Mouse (Mus musculus): ENCODE data around the gene Rassf5. TPM values are rescaled to one million over a fixed set of nuclear protein-coding genes. Genes with fewer than 3 reads are reported as not detected.
"Not testable (repeated sequence)": the region's sequence is repeated elsewhere in the genome, so short reads cannot be mapped to it uniquely, and the experiment has no call there.

Rassf5 gene
- polyA plus RNA-seq, 1 experiment from 2014 or later: 2.6 TPM

- ATAC-seq (ENCODE audit: low read depth): no peak
- peaks cover 92% of the 10 kb centered on the region for H3K36me3 ChIP-seq
- no peaks in the 10 kb centered on the region for H3K27me3 ChIP-seq
- no peak overlapping the region for H3K9ac ChIP-seq
- H3K4me3 ChIP-seq: no peak overlapping the region
- WGBS: 87% methylated on average over 6 of the region's 6 CpGs
- H3K4me2 ChIP-seq: no peak overlapping the region
- no peaks in the 10 kb centered on the region for H3K9me3 ChIP-seq
- H3K4me1 ChIP-seq (replicated peaks): no peaks in the 10 kb centered on the region
- no peak overlapping the region for H3K27ac ChIP-seq (replicated peaks)
These were observed 80.6 kb downstream of the Rassf5 start for GRCm38 (mm10) chr1:131164427-131164826.

- no peak for ATAC-seq (ENCODE audit: low read depth)
- Histone ChIP-seq H3K4me1 (replicated peaks) (no peaks in the 10 kb centered on the region), H3K4me2 (no peak overlapping the region), H3K27ac (replicated peaks) (no peak overlapping the region), H3K4me3 (no peak overlapping the region), H3K9me3 (no peaks in the 10 kb centered on the region), H3K27me3 (no peaks in the 10 kb centered on the region), H3K36me3 (peaks cover 72% of the 10 kb centered on the region), H3K9ac (no peak overlapping the region)
- 83% methylated on average over 11 of the region's 11 CpGs for WGBS
These were observed 84.0 kb downstream of the Rassf5 start for GRCm38 (mm10) chr1:131161091-131161490.

GRCm38 (mm10) chr1:131159573-131160327 is 85.3 kb downstream of the Rassf5 start:
- H3K4me3 ChIP-seq; H3K4me1 ChIP-seq (replicated peaks); H3K4me2 ChIP-seq; H3K27me3 ChIP-seq; H3K9ac ChIP-seq; H3K27ac ChIP-seq (replicated peaks); H3K9me3 ChIP-seq: not testable (repeated sequence)
- peaks cover 61% of the 10 kb centered on the region for H3K36me3 ChIP-seq
- peak; percentile 15; the same call in 1 of the 2 replicates for ATAC-seq (ENCODE audit: low read depth)
- 91% methylated on average over 3 of the region's 3 CpGs for WGBS

GRCm38 (mm10) chr1:131155456-131155855 is 89.6 kb downstream of the Rassf5 start:
- Histone ChIP-seq H3K36me3 (peaks cover 24% of the 10 kb centered on the region), H3K4me3 (no peak overlapping the region), H3K9ac (no peak overlapping the region), H3K4me1 (replicated peaks) (peaks cover 14% of the 10 kb centered on the region), H3K9me3 (no peaks in the 10 kb centered on the region), H3K27me3 (peaks cover 6% of the 10 kb centered on the region; the same call in 1 of the 2 replicates), H3K4me2 (no peak overlapping the region), H3K27ac (replicated peaks) (no peak overlapping the region)
- ATAC-seq (ENCODE audit: low read depth): no peak
- 43% methylated on average over 2 of the region's 2 CpGs for WGBS

GRCm38 (mm10) chr1:131153018-131153629 is 91.9 kb downstream of the Rassf5 start, which contains the start of gene Eif2d:
Gene Eif2d, plus strand, starts transcription at chr1:131153181.
- Histone ChIP-seq H3K4me2 (peak within 1 kb of the TSS; percentile 88), H3K27me3 (peaks cover 6% of the 10 kb centered on the region; the same call in 1 of the 2 replicates), H3K9me3 (no peaks in the 10 kb centered on the region), H3K4me3 (peak within 1 kb of the TSS; percentile 71), H3K4me1 (replicated peaks) (peaks cover 14% of the 10 kb centered on the region), H3K36me3 (peaks cover 5% of the 10 kb centered on the region), H3K9ac (peak within 1 kb of the TSS; percentile 82), H3K27ac (replicated peaks) (peak within 1 kb of the TSS; percentile 38; the same call in 1 of the 2 replicates)
- under 1% methylated on average over 27 of the region's 27 CpGs for WGBS
- peak; percentile 98 for ATAC-seq (ENCODE audit: low read depth)

GRCm38 (mm10) chr1:131149496-131149895 is 95.6 kb downstream of the Rassf5 start:
- no peak for ATAC-seq (ENCODE audit: low read depth)
- Histone ChIP-seq H3K4me2 (no peak overlapping the region), H3K4me3 (no peak overlapping the region), H3K9me3 (no peaks in the 10 kb centered on the region), H3K4me1 (replicated peaks) (peaks cover 11% of the 10 kb centered on the region), H3K36me3 (no peaks in the 10 kb centered on the region), H3K27me3 (peaks cover 6% of the 10 kb centered on the region; the same call in 1 of the 2 replicates), H3K9ac (no peak overlapping the region), H3K27ac (replicated peaks) (no peak overlapping the region)
- WGBS: 63% methylated on average over 1 of the region's 1 CpGs

- Histone ChIP-seq H3K36me3 (no peaks in the 10 kb centered on the region), H3K4me2 (no peak overlapping the region), H3K4me3 (no peak overlapping the region), H3K4me1 (replicated peaks) (no peaks in the 10 kb centered on the region), H3K27me3 (peaks cover 2% of the 10 kb centered on the region; the same call in 1 of the 2 replicates), H3K9me3 (no peaks in the 10 kb centered on the region), H3K9ac (no peak overlapping the region), H3K27ac (replicated peaks) (no peak overlapping the region)
- WGBS: 86% methylated on average over 3 of the region's 3 CpGs
- no peak for ATAC-seq (ENCODE audit: low read depth)
These were observed 98.9 kb downstream of the Rassf5 start for GRCm38 (mm10) chr1:131146181-131146614.

- H3K4me2 ChIP-seq; H3K4me3 ChIP-seq; ATAC-seq (ENCODE audit: low read depth); H3K27me3 ChIP-seq; H3K9me3 ChIP-seq; H3K4me1 ChIP-seq (replicated peaks); H3K27ac ChIP-seq (replicated peaks); H3K9ac ChIP-seq; H3K36me3 ChIP-seq: not testable (repeated sequence)
- WGBS: 85% methylated on average over 3 of the region's 3 CpGs
These were observed 99.8 kb downstream of the Rassf5 start for GRCm38 (mm10) chr1:131145222-131145621.

- Histone ChIP-seq H3K27me3 (no peaks in the 10 kb centered on the region), H3K9me3 (no peaks in the 10 kb centered on the region), H3K4me2 (no peak overlapping the region), H3K27ac (replicated peaks) (no peak overlapping the region), H3K9ac (no peak overlapping the region), H3K4me1 (replicated peaks) (peaks cover 9% of the 10 kb centered on the region; the same call in 1 of the 2 replicates), H3K4me3 (no peak overlapping the region), H3K36me3 (no peaks in the 10 kb centered on the region)
- ATAC-seq (ENCODE audit: low read depth): no peak
- 90% methylated on average over 1 of the region's 1 CpGs for WGBS
These were observed 102.6 kb downstream of the Rassf5 start for GRCm38 (mm10) chr1:131142472-131142871.

GRCm38 (mm10) chr1:131141449-131141848 is 103.6 kb downstream of the Rassf5 start:
- H3K9me3 ChIP-seq: no peaks in the 10 kb centered on the region
- WGBS: 61% methylated on average over 2 of the region's 2 CpGs
- no peak overlapping the region for H3K4me2 ChIP-seq
- no peak for ATAC-seq (ENCODE audit: low read depth)
- no peak overlapping the region for H3K9ac ChIP-seq
- H3K4me1 ChIP-seq (replicated peaks): peaks cover 18% of the 10 kb centered on the region
- H3K27ac ChIP-seq (replicated peaks): no peak overlapping the region
- no peaks in the 10 kb centered on the region for H3K27me3 ChIP-seq
- no peak overlapping the region for H3K4me3 ChIP-seq
- no peaks in the 10 kb centered on the region for H3K36me3 ChIP-seq

GRCm38 (mm10) chr1:131139102-131140095 is 105.7 kb downstream of the Rassf5 start:
- no peaks in the 10 kb centered on the region for H3K9me3 ChIP-seq
- peak overlapping the region; percentile 92; the same call in 1 of the 2 replicates for H3K9ac ChIP-seq
- peak overlapping the region; percentile 79 for H3K4me2 ChIP-seq
- H3K36me3 ChIP-seq: no peaks in the 10 kb centered on the region
- peak overlapping the region; percentile 82; the same call in 1 of the 2 replicates for H3K4me3 ChIP-seq
- WGBS: 65% methylated on average over 11 of the region's 11 CpGs
- H3K27ac ChIP-seq (replicated peaks): peak overlapping the region; percentile 94; the same call in 1 of the 2 replicates
- no peak for ATAC-seq (ENCODE audit: low read depth)
- H3K4me1 ChIP-seq (replicated peaks): peaks cover 38% of the 10 kb centered on the region
- no peaks in the 10 kb centered on the region for H3K27me3 ChIP-seq

All from neural tube, embryonic 13.5 days (tissue).